Mouse (Mus musculus): ENCODE data around the gene Psmd3. TPM values are rescaled to one million over a fixed set of nuclear protein-coding genes. Genes with fewer than 3 reads are reported as not detected.
"Not testable (repeated sequence)": the region's sequence is repeated elsewhere in the genome, so short reads cannot be mapped to it uniquely, and the experiment has no call there.

Psmd3 gene
- total and polyA plus RNA-seq, 2 experiments from 2014 or later, result 96.4 to 147 TPM

- no peaks in the 10 kb centered on the region for H3K36me3 ChIP-seq (replicated peaks; ENCODE audit: control insufficient read depth, insufficient read depth, low read length)
- H3K4me2 ChIP-seq (ENCODE audit: low read depth, low read length), result no peak overlapping the region
- H3K27me3 ChIP-seq (ENCODE audit: control insufficient read depth, insufficient read depth, low read length), result 0 out of 2 replicates have a peak, but pooled peaks cover 6% of the 10 kb centered on the region
- 72% methylated on average over 2 of the region's 2 CpGs for WGBS
- TF ChIP-seq EP300 (IDR thresholded peaks at IDR 0.05; ENCODE audit: low read depth) (no peak), CTCF (IDR thresholded peaks at IDR 0.05; ENCODE audit: low read depth) (no peak)
- H3K4me3 ChIP-seq (ENCODE audit: low read depth, low read length), result no peak overlapping the region
- no peaks in the 10 kb centered on the region for H3K9me3 ChIP-seq (replicated peaks; ENCODE audit: control insufficient read depth, low read length)
- DNase-seq (ENCODE audit: low spot score), result no peak
- no peak overlapping the region for H3K9ac ChIP-seq (replicated peaks; ENCODE audit: low read depth, low read length)
- no peak for ATAC-seq (ENCODE audit: insufficient read depth, low read depth)
- no peaks in the 10 kb centered on the region for H3K4me1 ChIP-seq (ENCODE audit: control insufficient read depth, insufficient read depth)
- no peak overlapping the region for H3K27ac ChIP-seq (ENCODE audit: low read depth)
Measured at GRCm38 (mm10) chr11:98645946-98646345, 36.4 kb upstream of the Psmd3 start.

- Histone ChIP-seq H3K27ac (ENCODE audit: low read depth) (no peak within 1 kb of the TSS), H3K4me1 (ENCODE audit: control insufficient read depth, insufficient read depth) (no peaks in the 10 kb centered on the region), H3K36me3 (replicated peaks; ENCODE audit: control insufficient read depth, insufficient read depth, low read length) (no peaks in the 10 kb centered on the region), H3K9me3 (replicated peaks; ENCODE audit: control insufficient read depth, low read length) (no peaks in the 10 kb centered on the region), H3K9ac (replicated peaks; ENCODE audit: low read depth, low read length) (no peak within 1 kb of the TSS), H3K4me3 (ENCODE audit: low read depth, low read length) (no peak within 1 kb of the TSS), H3K4me2 (ENCODE audit: low read depth, low read length) (no peak within 1 kb of the TSS), H3K27me3 (ENCODE audit: control insufficient read depth, insufficient read depth, low read length) (0 out of 2 replicates have a peak, but pooled peaks cover 4% of the 10 kb centered on the region)
- no peak for DNase-seq (ENCODE audit: low spot score)
- WGBS, result 42% methylated on average over 2 of the region's 2 CpGs
- ATAC-seq (ENCODE audit: insufficient read depth, low read depth), result no peak
- TF ChIP-seq EP300 (IDR thresholded peaks at IDR 0.05; ENCODE audit: low read depth) (no peak), CTCF (IDR thresholded peaks at IDR 0.05; ENCODE audit: low read depth) (no peak)
Measured at GRCm38 (mm10) chr11:98646459-98646858, 35.9 kb upstream of the Psmd3 start, which contains the start of gene Gsdma2. Gene Gsdma2, plus strand, starts transcription at chr11:98646759.

GRCm38 (mm10) chr11:98655076-98655475, 27.3 kb upstream of the Psmd3 start:
- peak; percentile 45 for DNase-seq (ENCODE audit: low spot score)
- H3K4me1 ChIP-seq (ENCODE audit: control insufficient read depth, insufficient read depth); H3K27ac ChIP-seq (ENCODE audit: low read depth); H3K27me3 ChIP-seq (ENCODE audit: control insufficient read depth, insufficient read depth, low read length); H3K9me3 ChIP-seq (replicated peaks; ENCODE audit: control insufficient read depth, low read length); H3K4me3 ChIP-seq (ENCODE audit: low read depth, low read length); H3K4me2 ChIP-seq (ENCODE audit: low read depth, low read length); H3K9ac ChIP-seq (replicated peaks; ENCODE audit: low read depth, low read length); H3K36me3 ChIP-seq (replicated peaks; ENCODE audit: control insufficient read depth, insufficient read depth, low read length): not testable (repeated sequence)
- 7% methylated on average over 7 of the region's 7 CpGs for WGBS
- peak; percentile 57 for TF ChIP-seq CTCF (IDR thresholded peaks at IDR 0.05; ENCODE audit: low read depth)
- ATAC-seq (ENCODE audit: insufficient read depth, low read depth), result peak; percentile 17; the same call in 1 of the 2 replicates

- no peaks in the 10 kb centered on the region for H3K4me1 ChIP-seq (ENCODE audit: control insufficient read depth, insufficient read depth)
- H3K27me3 ChIP-seq (ENCODE audit: control insufficient read depth, insufficient read depth, low read length), result no peaks in the 10 kb centered on the region
- H3K9me3 ChIP-seq (replicated peaks; ENCODE audit: control insufficient read depth, low read length), result no peaks in the 10 kb centered on the region
- no peak overlapping the region for H3K4me2 ChIP-seq (ENCODE audit: low read depth, low read length)
- TF ChIP-seq CTCF (IDR thresholded peaks at IDR 0.05; ENCODE audit: low read depth) (peak; percentile 78), EP300 (IDR thresholded peaks at IDR 0.05; ENCODE audit: low read depth) (no peak)
- no peak overlapping the region for H3K4me3 ChIP-seq (ENCODE audit: low read depth, low read length)
- no peak overlapping the region for H3K27ac ChIP-seq (ENCODE audit: low read depth)
- WGBS, result 19% methylated on average over 6 of the region's 6 CpGs
- peak; percentile 62 for DNase-seq (ENCODE audit: low spot score)
- no peak overlapping the region for H3K9ac ChIP-seq (replicated peaks; ENCODE audit: low read depth, low read length)
- no peaks in the 10 kb centered on the region for H3K36me3 ChIP-seq (replicated peaks; ENCODE audit: control insufficient read depth, insufficient read depth, low read length)
- ATAC-seq (ENCODE audit: insufficient read depth, low read depth), result peak; percentile 55; the same call in 1 of the 2 replicates
Measured at GRCm38 (mm10) chr11:98660517-98660916, 21.8 kb upstream of the Psmd3 start.

GRCm38 (mm10) chr11:98664091-98664490, 18.3 kb upstream of the Psmd3 start, which contains the start of gene Gsdma:
Gene Gsdma, plus strand, starts transcription at chr11:98664351.
- no peak for ATAC-seq (ENCODE audit: insufficient read depth, low read depth)
- H3K4me2 ChIP-seq (ENCODE audit: low read depth, low read length), result no peak within 1 kb of the TSS
- no peak within 1 kb of the TSS for H3K4me3 ChIP-seq (ENCODE audit: low read depth, low read length)
- H3K9ac ChIP-seq (replicated peaks; ENCODE audit: low read depth, low read length), result no peak within 1 kb of the TSS
- DNase-seq (ENCODE audit: low spot score), result no peak
- no peaks in the 10 kb centered on the region for H3K4me1 ChIP-seq (ENCODE audit: control insufficient read depth, insufficient read depth)
- TF ChIP-seq CTCF (IDR thresholded peaks at IDR 0.05; ENCODE audit: low read depth), result no peak
- no peak for TF ChIP-seq EP300 (IDR thresholded peaks at IDR 0.05; ENCODE audit: low read depth)
- H3K27ac ChIP-seq (ENCODE audit: low read depth), result no peak within 1 kb of the TSS
- peaks cover 16% of the 10 kb centered on the region for H3K27me3 ChIP-seq (ENCODE audit: control insufficient read depth, insufficient read depth, low read length)
- H3K36me3 ChIP-seq (replicated peaks; ENCODE audit: control insufficient read depth, insufficient read depth, low read length), result no peaks in the 10 kb centered on the region
- H3K9me3 ChIP-seq (replicated peaks; ENCODE audit: control insufficient read depth, low read length), result no peaks in the 10 kb centered on the region
- 17% methylated on average over 4 of the region's 4 CpGs for WGBS

- DNase-seq (ENCODE audit: low spot score) (no peak), ATAC-seq (ENCODE audit: insufficient read depth, low read depth) (no peak)
- H3K4me3 ChIP-seq (ENCODE audit: low read depth, low read length), result no peak overlapping the region
- H3K4me2 ChIP-seq (ENCODE audit: low read depth, low read length), result no peak overlapping the region
- no peaks in the 10 kb centered on the region for H3K36me3 ChIP-seq (replicated peaks; ENCODE audit: control insufficient read depth, insufficient read depth, low read length)
- peaks cover 16% of the 10 kb centered on the region for H3K27me3 ChIP-seq (ENCODE audit: control insufficient read depth, insufficient read depth, low read length)
- no peak overlapping the region for H3K9ac ChIP-seq (replicated peaks; ENCODE audit: low read depth, low read length)
- no peak overlapping the region for H3K27ac ChIP-seq (ENCODE audit: low read depth)
- H3K9me3 ChIP-seq (replicated peaks; ENCODE audit: control insufficient read depth, low read length), result no peaks in the 10 kb centered on the region
- TF ChIP-seq CTCF (IDR thresholded peaks at IDR 0.05; ENCODE audit: low read depth), result no peak
- TF ChIP-seq EP300 (IDR thresholded peaks at IDR 0.05; ENCODE audit: low read depth), result no peak
- no peaks in the 10 kb centered on the region for H3K4me1 ChIP-seq (ENCODE audit: control insufficient read depth, insufficient read depth)
- 59% methylated on average over 2 of the region's 2 CpGs for WGBS
Measured at GRCm38 (mm10) chr11:98668984-98669383, 13.4 kb upstream of the Psmd3 start.

All from heart, postnatal 0 days (tissue).